Mouse (Mus musculus): Measurements from ENCODE around the gene Olfr1442. TPM values are rescaled to one million over a fixed set of nuclear protein-coding genes. Genes with fewer than 3 reads are reported as not detected.
"Not testable (repeated sequence)": the region's sequence is repeated elsewhere in the genome, so short reads cannot be mapped to it uniquely, and the experiment has no call there.

Gene Olfr1442
- polyA plus RNA-seq, 1 experiment from 2014 or later, result not detected

- no peak within 1 kb of the TSS for H3K4me2 ChIP-seq
- H3K9ac ChIP-seq, result no peak within 1 kb of the TSS
- WGBS, result 84% methylated on average over 3 of the region's 3 CpGs
- ATAC-seq (ENCODE audit: low FRiP score, low read depth), result no peak
- no peaks in the 10 kb centered on the region for H3K9me3 ChIP-seq
- H3K36me3 ChIP-seq, result no peaks in the 10 kb centered on the region
- H3K4me1 ChIP-seq (replicated peaks), result no peaks in the 10 kb centered on the region
- H3K27ac ChIP-seq (replicated peaks), result no peak within 1 kb of the TSS
- H3K4me3 ChIP-seq, result no peak within 1 kb of the TSS
- no peaks in the 10 kb centered on the region for H3K27me3 ChIP-seq
Measured at GRCm38 (mm10) chr19:12695590-12695989, 25.4 kb downstream of the Olfr1442 start, which contains the start of gene Keg1. Gene Keg1 (plus strand): TSS chr19:12695786.

GRCm38 (mm10) chr19:12696221-12696620 is 26.0 kb downstream of the Olfr1442 start:
- Histone ChIP-seq H3K9ac (no peak overlapping the region), H3K27ac (replicated peaks) (no peak overlapping the region), H3K36me3 (no peaks in the 10 kb centered on the region), H3K27me3 (no peaks in the 10 kb centered on the region), H3K4me2 (no peak overlapping the region), H3K9me3 (no peaks in the 10 kb centered on the region), H3K4me3 (no peak overlapping the region), H3K4me1 (replicated peaks) (no peaks in the 10 kb centered on the region)
- no peak for ATAC-seq (ENCODE audit: low FRiP score, low read depth)

- ATAC-seq (ENCODE audit: low FRiP score, low read depth), result no peak
- H3K9me3 ChIP-seq, result no peaks in the 10 kb centered on the region
- H3K27me3 ChIP-seq, result no peaks in the 10 kb centered on the region
- H3K4me1 ChIP-seq (replicated peaks), result no peaks in the 10 kb centered on the region
- H3K4me2 ChIP-seq, result no peak overlapping the region
- no peak overlapping the region for H3K27ac ChIP-seq (replicated peaks)
- H3K4me3 ChIP-seq, result no peak overlapping the region
- no peaks in the 10 kb centered on the region for H3K36me3 ChIP-seq
- no peak overlapping the region for H3K9ac ChIP-seq
- WGBS, result 85% methylated on average over 2 of the region's 2 CpGs
Measured at GRCm38 (mm10) chr19:12708458-12708857, 38.2 kb downstream of the Olfr1442 start.

GRCm38 (mm10) chr19:12708986-12709385 is 38.7 kb downstream of the Olfr1442 start:
- H3K9ac ChIP-seq, result no peak overlapping the region
- H3K27ac ChIP-seq (replicated peaks), result no peak overlapping the region
- no peak for ATAC-seq (ENCODE audit: low FRiP score, low read depth)
- H3K27me3 ChIP-seq, result no peaks in the 10 kb centered on the region
- H3K4me3 ChIP-seq, result no peak overlapping the region
- no peak overlapping the region for H3K4me2 ChIP-seq
- no peaks in the 10 kb centered on the region for H3K4me1 ChIP-seq (replicated peaks)
- H3K9me3 ChIP-seq, result no peaks in the 10 kb centered on the region
- no peaks in the 10 kb centered on the region for H3K36me3 ChIP-seq

- no peak for ATAC-seq (ENCODE audit: low FRiP score, low read depth)
- H3K9me3 ChIP-seq, result no peaks in the 10 kb centered on the region
Measured at GRCm38 (mm10) chr19:12719189-12719588, 49.0 kb downstream of the Olfr1442 start.

GRCm38 (mm10) chr19:12720463-12720862 is 50.2 kb downstream of the Olfr1442 start:
- Histone ChIP-seq H3K4me2 (no peak overlapping the region), H3K4me3 (no peak overlapping the region), H3K9me3 (no peaks in the 10 kb centered on the region), H3K27ac (replicated peaks) (no peak overlapping the region), H3K36me3 (no peaks in the 10 kb centered on the region), H3K27me3 (no peaks in the 10 kb centered on the region), H3K9ac (no peak overlapping the region), H3K4me1 (replicated peaks) (no peaks in the 10 kb centered on the region)
- WGBS, result 75% methylated on average over 2 of the region's 2 CpGs
- no peak for ATAC-seq (ENCODE audit: low FRiP score, low read depth)

More at GRCm38 (mm10) chr19:12719189-12719588, 49.0 kb downstream of the Olfr1442 start:
- H3K4me1 ChIP-seq (replicated peaks), result no peaks in the 10 kb centered on the region
- H3K27ac ChIP-seq (replicated peaks), result no peak overlapping the region
- H3K4me3 ChIP-seq, result no peak overlapping the region
- no peak overlapping the region for H3K4me2 ChIP-seq
- H3K9ac ChIP-seq, result no peak overlapping the region
- 86% methylated on average over 6 of the region's 6 CpGs for WGBS
- no peaks in the 10 kb centered on the region for H3K36me3 ChIP-seq
- H3K27me3 ChIP-seq, result no peaks in the 10 kb centered on the region

GRCm38 (mm10) chr19:12720919-12721318 is 50.7 kb downstream of the Olfr1442 start:
- not testable (repeated sequence) for ATAC-seq (ENCODE audit: low FRiP score, low read depth); H3K27me3 ChIP-seq; H3K9me3 ChIP-seq; H3K4me2 ChIP-seq; H3K27ac ChIP-seq (replicated peaks); H3K4me3 ChIP-seq; H3K36me3 ChIP-seq; H3K9ac ChIP-seq; H3K4me1 ChIP-seq (replicated peaks)
- WGBS, result 87% methylated on average over 5 of the region's 5 CpGs

- H3K27ac ChIP-seq (replicated peaks); H3K9ac ChIP-seq; H3K4me3 ChIP-seq; H3K4me1 ChIP-seq (replicated peaks); H3K9me3 ChIP-seq; ATAC-seq (ENCODE audit: low FRiP score, low read depth); H3K36me3 ChIP-seq; H3K4me2 ChIP-seq; H3K27me3 ChIP-seq: not testable (repeated sequence)
- WGBS, result 92% methylated on average over 7 of the region's 7 CpGs
Measured at GRCm38 (mm10) chr19:12721596-12721995, 51.4 kb downstream of the Olfr1442 start.

GRCm38 (mm10) chr19:12722308-12722707 is 52.1 kb downstream of the Olfr1442 start:
- Histone ChIP-seq H3K4me3 (no peak overlapping the region), H3K4me2 (no peak overlapping the region), H3K36me3 (no peaks in the 10 kb centered on the region), H3K27ac (replicated peaks) (no peak overlapping the region), H3K27me3 (no peaks in the 10 kb centered on the region), H3K9ac (no peak overlapping the region), H3K4me1 (replicated peaks) (no peaks in the 10 kb centered on the region), H3K9me3 (no peaks in the 10 kb centered on the region)
- ATAC-seq (ENCODE audit: low FRiP score, low read depth), result no peak
- WGBS, result 74% methylated on average over 3 of the region's 3 CpGs

GRCm38 (mm10) chr19:12725851-12726250 is 55.6 kb downstream of the Olfr1442 start:
- Histone ChIP-seq H3K27me3 (no peaks in the 10 kb centered on the region), H3K4me2 (no peak overlapping the region), H3K9me3 (no peaks in the 10 kb centered on the region), H3K27ac (replicated peaks) (no peak overlapping the region), H3K4me1 (replicated peaks) (no peaks in the 10 kb centered on the region), H3K9ac (no peak overlapping the region), H3K4me3 (no peak overlapping the region), H3K36me3 (no peaks in the 10 kb centered on the region)
- WGBS, result 81% methylated on average over 1 of the region's 1 CpGs
- no peak for ATAC-seq (ENCODE audit: low FRiP score, low read depth)

Other genes starting within 250 kb of the Olfr1442 start
- not detected in 2 replicates for gene Pfpl, start 242.5 kb upstream of the Olfr1442 start, polyA plus RNA-seq (2015; fragmentation: Nextera tagmentation; extraction: Ambion mirVana)
- 0.61 and 0.88 TPM in 2 replicates for gene Mpeg1, start 209.7 kb upstream of the Olfr1442 start, polyA plus RNA-seq (2015; fragmentation: Nextera tagmentation; extraction: Ambion mirVana)
- 40.0 and 42.2 TPM in 2 replicates for gene Dtx4, start 169.0 kb upstream of the Olfr1442 start, polyA plus RNA-seq (2015; fragmentation: Nextera tagmentation; extraction: Ambion mirVana)
- 6.6 and 7.9 TPM in 2 replicates for gene Fam111a, start 124.7 kb upstream of the Olfr1442 start, polyA plus RNA-seq (2015; fragmentation: Nextera tagmentation; extraction: Ambion mirVana)
- 0.10 and 0.31 TPM in 2 replicates for gene Gm4952, start 70.5 kb upstream of the Olfr1442 start, polyA plus RNA-seq (2015; fragmentation: Nextera tagmentation; extraction: Ambion mirVana)
- not detected in 2 replicates for gene Glyat, start 37.1 kb upstream of the Olfr1442 start, polyA plus RNA-seq (2015; fragmentation: Nextera tagmentation; extraction: Ambion mirVana)
- not detected in 2 replicates for gene Olfr1443, start 7.7 kb downstream of the Olfr1442 start, polyA plus RNA-seq (2015; fragmentation: Nextera tagmentation; extraction: Ambion mirVana)
- gene Keg1, start 25.3 kb downstream of the Olfr1442 start, polyA plus RNA-seq (2015; fragmentation: Nextera tagmentation; extraction: Ambion mirVana), result not detected in 2 replicates
- 1.00 and 1.2 TPM in 2 replicates for gene Cntf, start 95.2 kb downstream of the Olfr1442 start, polyA plus RNA-seq (2015; fragmentation: Nextera tagmentation; extraction: Ambion mirVana)
- 13.6 and 14.3 TPM in 2 replicates for gene Zfp91, start 125.7 kb downstream of the Olfr1442 start, polyA plus RNA-seq (2015; fragmentation: Nextera tagmentation; extraction: Ambion mirVana)
- 1.1 and 1.6 TPM in 2 replicates for gene Lpxn, start 125.8 kb downstream of the Olfr1442 start, polyA plus RNA-seq (2015; fragmentation: Nextera tagmentation; extraction: Ambion mirVana)
- gene Gm5244, start 176.2 kb downstream of the Olfr1442 start, polyA plus RNA-seq (2015; fragmentation: Nextera tagmentation; extraction: Ambion mirVana), result not detected in 2 replicates
- not detected in 2 replicates for gene Olfr1444, start 186.8 kb downstream of the Olfr1442 start, polyA plus RNA-seq (2015; fragmentation: Nextera tagmentation; extraction: Ambion mirVana)
- not detected in 2 replicates for gene Olfr1445, start 213.4 kb downstream of the Olfr1442 start, polyA plus RNA-seq (2015; fragmentation: Nextera tagmentation; extraction: Ambion mirVana)
- not detected in 2 replicates for gene Olfr1446, start 223.1 kb downstream of the Olfr1442 start, polyA plus RNA-seq (2015; fragmentation: Nextera tagmentation; extraction: Ambion mirVana)
- not detected in 2 replicates for gene Olfr1447, start 233.3 kb downstream of the Olfr1442 start, polyA plus RNA-seq (2015; fragmentation: Nextera tagmentation; extraction: Ambion mirVana)